Mouse (Mus musculus): ENCODE data around the gene Cybrd1. TPM values are rescaled to one million over a fixed set of nuclear protein-coding genes. Genes with fewer than 3 reads are reported as not detected.

Cybrd1 gene
- polyA plus RNA-seq, 1 experiment = 8.3 TPM

DNA sequence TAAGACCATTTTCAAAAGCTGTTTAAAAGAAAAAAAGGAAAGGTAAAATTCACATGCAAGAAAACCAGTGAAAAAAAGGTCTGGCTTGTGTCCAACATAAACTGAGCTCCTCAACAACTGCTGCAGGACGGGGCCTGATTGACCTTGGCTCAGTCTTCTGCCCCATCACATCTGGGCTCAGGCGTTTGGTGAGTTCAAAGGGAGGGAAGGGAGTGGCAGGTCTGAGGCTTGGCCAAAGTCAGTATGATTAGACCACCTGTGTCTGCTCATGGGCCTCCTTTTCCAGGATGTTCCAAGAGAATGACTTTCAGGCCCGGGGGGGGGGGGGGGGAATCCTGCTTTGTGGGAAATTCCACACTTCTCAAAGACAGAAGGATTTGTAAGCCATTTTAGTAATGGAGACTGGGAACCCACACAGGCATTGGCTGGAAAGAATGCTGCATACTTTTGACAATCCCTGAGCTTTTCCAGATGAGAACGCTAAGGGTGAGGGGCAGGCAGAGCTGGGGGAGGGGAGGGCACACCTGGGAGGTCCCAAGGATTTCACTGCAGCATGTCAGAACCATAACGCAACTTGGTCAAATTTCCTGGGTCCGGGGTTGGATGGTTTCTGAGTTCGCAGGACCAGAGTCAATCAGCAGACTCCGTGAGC is 63.0 kb downstream of the Cybrd1 start:
- 56% methylated on average over 8 of the region's 8 CpGs for WGBS
- DNase-seq = no peak
- TF ChIP-seq CTCF (IDR thresholded peaks at IDR 0.05; ENCODE audit: insufficient read depth, low read length) (no peak), POLR2A (IDR thresholded peaks at IDR 0.05; ENCODE audit: borderline replicate concordance, extremely low read depth, low read depth, low read length) (no peak)

DNA sequence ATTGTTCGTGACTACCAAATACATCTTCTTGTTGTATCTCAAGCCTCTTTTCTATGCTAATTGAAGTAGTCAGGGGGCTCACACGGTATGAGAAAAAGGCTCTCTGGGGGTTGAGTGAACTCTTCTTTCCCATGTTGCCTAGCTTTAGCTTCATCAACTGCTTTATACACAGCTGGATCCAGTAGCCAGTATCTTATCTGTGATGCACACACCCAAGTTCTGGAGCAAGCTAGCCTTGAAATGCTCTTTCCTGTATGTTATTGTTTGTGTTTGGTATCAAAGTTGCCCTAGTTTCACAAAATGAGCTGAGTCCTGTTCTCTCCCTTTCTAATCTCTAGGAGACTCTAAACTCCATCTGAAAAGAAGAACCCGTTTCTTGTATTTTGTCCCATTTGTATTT is 70.2 kb downstream of the Cybrd1 start:
- WGBS = 72% methylated on average over 3 of the region's 3 CpGs
- no peaks in the 10 kb centered on the region for H3K4me1 ChIP-seq (ENCODE audit: control insufficient read depth, insufficient read depth, low read length)
- no peak for DNase-seq
- TF ChIP-seq CTCF (IDR thresholded peaks at IDR 0.05; ENCODE audit: insufficient read depth, low read length) (no peak), POLR2A (IDR thresholded peaks at IDR 0.05; ENCODE audit: borderline replicate concordance, extremely low read depth, low read depth, low read length) (no peak)
- H3K4me3 ChIP-seq (replicated peaks; ENCODE audit: extremely low read depth, low read depth, low read length) = no peak overlapping the region

More for the DNA sequence above, 63.0 kb downstream of the Cybrd1 start:
- no peak overlapping the region for H3K4me3 ChIP-seq (replicated peaks; ENCODE audit: extremely low read depth, low read depth, low read length)
- no peaks in the 10 kb centered on the region for H3K4me1 ChIP-seq (ENCODE audit: control insufficient read depth, insufficient read depth, low read length)

DNA sequence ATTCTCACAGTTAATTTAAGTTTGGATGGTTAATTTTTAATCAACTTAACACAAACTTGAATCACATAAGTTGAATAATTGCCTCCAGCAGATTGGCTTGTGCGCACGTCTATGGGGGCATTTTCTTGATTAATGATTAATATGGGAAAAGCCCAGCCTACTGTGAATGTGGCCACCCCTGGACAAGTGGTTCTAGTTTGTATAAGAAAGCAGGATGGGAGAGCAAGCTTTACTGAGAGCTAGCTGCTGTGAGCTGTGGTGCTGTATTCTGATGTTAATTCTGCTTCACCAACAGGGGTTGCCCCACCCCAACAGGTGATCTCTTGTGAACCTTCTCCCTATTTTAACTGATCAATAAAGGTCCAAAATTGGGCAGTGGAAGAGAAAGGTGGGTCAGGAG is 71.1 kb downstream of the Cybrd1 start:
- 55% methylated on average over 2 of the region's 2 CpGs for WGBS
- TF ChIP-seq POLR2A (IDR thresholded peaks at IDR 0.05; ENCODE audit: borderline replicate concordance, extremely low read depth, low read depth, low read length) (no peak), CTCF (IDR thresholded peaks at IDR 0.05; ENCODE audit: insufficient read depth, low read length) (no peak)
- no peaks in the 10 kb centered on the region for H3K4me1 ChIP-seq (ENCODE audit: control insufficient read depth, insufficient read depth, low read length)
- DNase-seq = no peak
- H3K4me3 ChIP-seq (replicated peaks; ENCODE audit: extremely low read depth, low read depth, low read length) = no peak overlapping the region

DNA sequence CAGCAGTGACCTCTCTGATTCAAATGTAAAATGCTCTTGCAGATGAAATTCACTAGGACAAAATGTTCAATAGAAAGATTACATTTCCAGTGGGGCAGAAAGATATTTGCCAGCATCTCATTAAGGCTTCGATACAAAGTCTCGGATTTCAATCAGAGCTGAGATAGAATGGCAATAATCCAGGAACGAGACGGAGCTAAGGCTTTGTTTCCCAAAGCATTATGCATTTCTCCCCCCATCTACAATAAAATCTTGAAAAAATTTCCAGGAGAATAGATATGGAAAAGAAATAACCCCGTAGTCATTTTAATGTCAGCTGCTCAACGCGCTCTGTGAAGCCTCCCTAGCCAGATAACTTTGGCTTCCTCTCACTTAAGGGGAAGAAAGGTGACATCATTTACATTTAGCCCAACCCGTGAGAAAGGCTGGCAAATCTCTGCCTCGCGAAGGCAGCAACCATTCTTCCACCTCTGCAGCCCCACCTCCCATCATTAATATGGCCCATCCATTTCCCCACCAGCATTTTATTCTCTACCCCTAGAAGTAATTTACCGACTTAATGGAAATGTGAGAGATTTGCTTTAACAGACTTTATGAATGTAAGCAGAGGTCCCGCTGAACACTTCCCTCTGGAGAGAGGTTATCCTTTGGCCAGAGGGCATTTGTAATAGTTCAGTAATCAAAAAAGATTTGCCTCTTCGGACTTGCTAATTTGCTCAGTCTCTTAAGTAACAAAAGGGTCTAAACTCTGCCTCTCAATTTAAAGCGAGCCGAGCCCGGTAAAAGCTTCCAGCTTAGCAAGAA is 73.9 kb downstream of the Cybrd1 start:
- Histone ChIP-seq H3K4me1 (ENCODE audit: control insufficient read depth, insufficient read depth, low read length) (no peaks in the 10 kb centered on the region), H3K4me3 (replicated peaks; ENCODE audit: extremely low read depth, low read depth, low read length) (no peak overlapping the region)
- TF ChIP-seq CTCF (IDR thresholded peaks at IDR 0.05; ENCODE audit: insufficient read depth, low read length) (no peak), POLR2A (IDR thresholded peaks at IDR 0.05; ENCODE audit: borderline replicate concordance, extremely low read depth, low read depth, low read length) (no peak)
- no peak for DNase-seq
- WGBS = 39% methylated on average over 16 of the region's 16 CpGs

DNA sequence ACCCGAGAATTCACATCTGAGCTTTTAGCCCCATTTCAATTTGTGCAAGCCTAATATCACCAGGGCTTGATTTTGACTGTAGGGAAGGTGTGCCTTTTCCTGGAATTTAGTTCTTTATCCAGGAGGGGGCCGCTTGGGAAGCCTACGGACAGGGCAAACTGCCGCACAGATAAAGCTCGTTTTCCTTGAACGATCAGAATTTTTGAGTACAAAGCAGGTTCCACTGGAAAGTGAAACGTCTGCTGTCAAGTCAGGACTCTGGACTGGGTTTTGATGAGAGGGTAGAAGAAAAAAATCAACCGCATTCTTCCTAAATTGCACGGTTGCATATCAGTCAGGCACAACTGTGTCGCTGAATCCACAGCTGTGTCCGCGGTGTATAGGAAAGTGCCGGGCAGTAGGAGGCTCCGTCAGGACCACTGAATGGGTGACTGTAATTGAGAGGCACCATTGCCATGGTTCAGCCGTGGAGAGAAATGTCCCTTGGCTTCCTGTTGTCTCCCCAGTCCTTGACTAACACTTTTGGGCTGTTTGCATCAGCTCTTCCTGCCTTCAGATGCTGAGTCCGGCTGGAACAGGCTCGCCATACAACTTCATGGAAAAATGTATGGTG is 74.6 kb downstream of the Cybrd1 start:
- H3K4me1 ChIP-seq (ENCODE audit: control insufficient read depth, insufficient read depth, low read length) = no peaks in the 10 kb centered on the region
- H3K4me3 ChIP-seq (replicated peaks; ENCODE audit: extremely low read depth, low read depth, low read length) = no peak overlapping the region
- WGBS = 60% methylated on average over 17 of the region's 17 CpGs
- TF ChIP-seq CTCF (IDR thresholded peaks at IDR 0.05; ENCODE audit: insufficient read depth, low read length) (no peak), POLR2A (IDR thresholded peaks at IDR 0.05; ENCODE audit: borderline replicate concordance, extremely low read depth, low read depth, low read length) (no peak)
- DNase-seq = no peak

Other genes starting within 250 kb of the Cybrd1 start
- 4.4 and 4.8 TPM in 2 replicates for gene Dcaf17, start 62.6 kb upstream of the Cybrd1 start, polyA plus RNA-seq (2012; rRNA removed)
- 2.9 and 6.1 TPM in 2 replicates for gene Mettl8, start 62.3 kb upstream of the Cybrd1 start, polyA plus RNA-seq (2012; rRNA removed)
- 13.6 and 27.9 TPM in 2 replicates for gene Dync1i2, start 93.8 kb downstream of the Cybrd1 start, polyA plus RNA-seq (2012; rRNA removed)
- gene Slc25a12, start 249.8 kb downstream of the Cybrd1 start, polyA plus RNA-seq (2012; rRNA removed) = 19.6 and 32.0 TPM in 2 replicates